Mouse (Mus musculus) gonadal fat pad, adult 2 months (tissue): ENCODE measurements around the gene Kif3b. TPM values are rescaled to one million over a fixed set of nuclear protein-coding genes. Genes with fewer than 3 reads are reported as not detected.
"Not testable (repeated sequence)": the region's sequence is repeated elsewhere in the genome, so short reads cannot be mapped to it uniquely, and the experiment has no call there.

Experiments
- DNase-seq: peaks from one replicate; pipeline ENCODE4 v3.0.0-alpha.2; 2012; ENCODE audit warnings: low read depth
- polyA plus RNA-seq: library from polyadenylated mRNA; depleted of rRNA; stranded (reverse); fragments of >200 nt; gene quantifications from 2 replicates; pipeline ENCODE4 v1.2.3, GENCODE M21; 2012; rRNA removed

Kif3b gene
- polyA plus RNA-seq, result 11.3 and 13.3 TPM in 2 replicates

DNA sequence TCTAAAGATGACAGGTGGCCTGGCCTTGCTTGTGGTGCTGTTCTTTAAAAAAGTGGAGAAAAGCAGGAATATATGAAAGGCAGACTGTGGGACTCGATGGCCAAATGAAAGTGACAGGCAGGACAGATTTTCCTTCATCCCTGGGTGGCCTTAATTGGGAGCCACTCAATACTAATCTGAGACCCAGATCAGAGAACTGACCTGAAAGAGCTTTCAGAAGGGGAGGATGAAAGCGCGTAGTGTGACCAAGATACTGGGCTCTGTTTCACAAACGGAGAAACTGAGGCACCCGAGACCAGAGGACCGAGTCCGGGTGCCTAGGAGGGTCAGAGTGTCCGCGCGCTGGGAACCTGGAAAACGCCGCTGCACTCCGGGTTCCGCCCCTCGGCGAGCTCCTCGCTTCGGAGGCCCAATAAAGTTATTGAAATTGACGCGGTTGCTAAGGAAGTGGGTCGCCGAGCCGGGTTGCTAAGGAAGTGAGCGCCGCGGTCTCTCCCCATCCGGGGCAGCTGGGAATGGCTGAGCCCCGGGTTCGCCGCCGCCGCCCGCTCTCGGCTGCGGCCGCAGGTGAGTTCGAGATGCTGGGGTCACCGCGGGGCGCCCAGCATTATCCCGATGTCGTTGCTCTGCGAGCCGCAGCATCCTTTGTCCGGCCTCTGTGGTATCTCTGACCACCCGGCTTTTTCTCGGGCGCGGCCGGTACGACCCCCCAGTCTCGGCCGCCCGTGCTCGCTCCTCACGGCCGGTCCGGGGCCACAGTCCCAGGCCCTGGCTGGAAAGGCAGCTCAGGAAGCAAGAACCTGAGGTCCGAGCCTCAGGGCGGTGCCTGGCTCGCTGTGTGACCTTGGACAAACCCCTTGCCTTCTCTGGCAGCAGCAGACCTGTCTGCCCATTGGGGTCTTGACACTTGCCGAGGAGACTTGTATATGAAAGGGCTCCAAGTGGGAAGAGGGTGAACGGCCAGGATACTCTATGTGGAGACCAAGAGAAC is at the start of gene Kif3b:
Gene Kif3b (plus strand): TSS at position 476 of the 991 bp plus-strand sequence.
- no peak for DNase-seq

- DNase-seq, result no peak
Measured at GRCm38 (mm10) chr2:153242156-153242555, 49.1 kb upstream of the Kif3b start.

DNA sequence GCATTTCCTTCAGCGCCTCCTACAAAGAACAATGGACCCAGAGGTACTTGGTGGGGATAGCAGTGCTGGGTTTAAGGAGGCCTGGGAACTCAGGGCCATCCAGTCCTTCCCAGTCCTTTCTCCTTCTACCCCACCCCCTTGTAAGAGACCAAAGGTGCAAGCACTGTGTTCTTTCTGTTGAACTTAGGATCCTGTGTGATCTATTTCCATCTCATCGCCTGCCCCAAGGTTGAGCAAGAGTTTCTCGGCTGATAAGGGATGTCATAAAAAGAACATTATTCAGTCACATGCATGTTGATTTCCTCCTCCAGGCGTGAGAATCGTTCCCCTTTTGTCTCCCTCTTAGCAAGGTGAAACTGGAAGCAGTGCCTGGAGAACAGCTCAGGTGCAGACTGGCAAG is 41.5 kb upstream of the Kif3b start:
- DNase-seq, result no peak

DNA sequence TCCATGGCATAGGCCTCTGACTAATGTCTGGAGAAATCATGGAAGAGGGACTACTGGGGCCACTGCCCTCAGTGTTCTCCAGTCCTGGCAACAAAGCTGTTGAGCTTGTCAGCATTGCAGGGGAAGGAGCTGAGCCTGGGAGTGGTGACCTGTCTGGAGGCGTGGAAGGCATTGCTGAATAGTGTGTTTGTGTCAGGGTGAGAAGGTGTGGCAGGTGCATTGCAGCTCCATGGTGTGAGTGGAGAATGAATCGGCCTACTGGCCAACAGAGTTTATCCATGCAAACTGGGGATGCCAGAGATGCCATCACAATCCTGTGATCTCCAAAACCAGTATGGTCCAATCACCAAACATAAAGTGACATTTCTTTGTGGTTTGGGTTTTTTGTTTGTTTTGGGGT is 34.6 kb upstream of the Kif3b start:
- DNase-seq, result no peak

DNA sequence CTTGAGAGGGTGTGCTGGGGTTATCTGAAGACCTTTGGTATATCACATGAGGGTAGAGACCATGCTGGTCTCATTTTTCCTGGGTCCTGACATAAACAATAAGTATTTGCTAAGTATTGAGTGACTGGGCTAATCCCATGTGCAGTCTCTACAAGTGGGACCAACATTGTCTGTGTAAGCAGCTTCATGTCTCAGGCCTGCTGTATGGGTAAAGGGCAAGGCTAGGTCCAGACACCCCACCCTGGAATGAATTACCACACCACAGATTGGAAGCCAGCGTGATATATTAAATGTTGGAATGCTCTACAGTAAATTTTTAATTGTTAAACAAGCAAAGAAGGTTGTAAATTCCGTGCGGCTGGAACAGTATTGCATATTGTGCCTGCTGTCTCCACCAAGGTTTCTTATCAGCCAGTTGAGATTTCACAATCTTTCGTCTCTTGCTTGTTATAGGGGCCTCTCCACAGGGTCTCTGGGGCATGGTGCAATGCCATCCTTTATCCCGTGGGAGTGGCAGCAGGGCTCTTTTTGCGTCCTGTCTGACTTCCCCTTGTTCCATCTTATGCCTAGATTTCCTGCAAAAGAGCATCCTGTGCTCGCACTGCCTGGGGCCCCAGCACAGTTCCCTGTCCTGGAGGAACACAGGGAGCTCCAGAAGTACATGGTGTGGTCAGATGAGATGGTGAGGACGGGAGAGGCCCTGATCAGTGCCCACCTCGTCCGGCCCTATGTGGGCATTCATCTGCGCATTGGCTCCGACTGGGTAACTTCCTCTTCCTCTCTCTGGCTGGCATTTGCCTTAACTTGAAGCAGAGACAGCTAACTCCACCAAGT is 32.0 kb upstream of the Kif3b start:
- DNase-seq, result no peak

DNA sequence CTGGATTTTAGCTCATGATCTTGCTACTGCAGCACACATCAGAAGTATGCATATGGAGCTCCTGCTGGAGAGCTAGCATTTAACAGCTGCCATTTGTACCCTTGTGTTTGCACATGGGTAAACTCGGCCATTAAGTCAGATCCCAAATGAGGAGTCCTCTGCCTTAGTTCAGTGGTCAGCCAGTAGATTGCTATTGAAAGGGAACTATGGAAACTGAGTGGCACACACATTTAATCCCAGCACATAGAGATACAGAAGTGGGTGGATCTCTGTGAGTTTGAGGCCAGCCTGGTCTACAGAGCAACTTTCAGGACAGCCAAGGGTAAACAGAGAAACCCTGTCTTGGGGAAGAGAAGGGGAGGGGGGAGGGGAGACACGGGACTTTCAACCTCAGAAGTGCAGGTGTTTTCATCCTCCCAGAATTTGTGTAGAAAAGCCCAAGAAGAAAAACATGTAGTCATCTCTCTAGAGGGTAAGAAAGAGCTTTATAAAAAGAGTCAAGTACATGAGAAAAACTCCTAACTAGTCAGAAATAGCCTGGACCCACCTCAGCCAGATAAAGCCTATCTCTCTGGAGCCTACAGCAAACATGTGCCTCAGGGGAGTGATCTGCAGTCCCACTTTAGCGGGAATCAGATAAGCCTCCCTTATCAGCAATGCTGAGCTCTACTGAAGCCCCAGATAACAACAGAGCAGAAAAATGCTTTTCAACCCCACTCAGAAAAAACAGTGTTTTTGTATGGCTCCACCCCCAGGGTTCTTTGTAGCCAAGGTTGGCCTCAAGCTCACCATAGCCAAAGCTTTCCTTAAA is 31.1 kb upstream of the Kif3b start:
- no peak for DNase-seq

DNA sequence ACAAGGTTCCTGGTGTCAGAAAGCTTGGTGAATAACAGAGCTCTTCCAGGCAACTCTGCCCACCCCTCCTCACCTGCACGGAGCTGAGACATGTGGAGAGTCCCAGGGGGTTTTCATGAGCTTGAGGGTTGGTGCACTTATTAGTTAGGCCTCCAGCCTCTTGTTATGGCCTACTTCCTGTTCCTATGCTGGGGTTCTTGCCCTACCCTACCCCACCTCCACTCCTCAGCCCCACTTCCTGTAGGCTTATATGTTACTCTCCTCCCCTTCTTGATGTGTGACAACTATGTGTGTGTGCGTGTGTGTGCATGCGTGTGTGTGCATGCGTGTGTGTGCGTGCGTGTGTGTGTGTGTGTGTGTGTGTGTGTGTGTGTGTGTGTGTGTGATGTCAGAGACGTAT is 28.2 kb upstream of the Kif3b start:
- DNase-seq, result no peak

GRCm38 (mm10) chr2:153267331-153267730 is 23.9 kb upstream of the Kif3b start:
- no peak for DNase-seq

DNA sequence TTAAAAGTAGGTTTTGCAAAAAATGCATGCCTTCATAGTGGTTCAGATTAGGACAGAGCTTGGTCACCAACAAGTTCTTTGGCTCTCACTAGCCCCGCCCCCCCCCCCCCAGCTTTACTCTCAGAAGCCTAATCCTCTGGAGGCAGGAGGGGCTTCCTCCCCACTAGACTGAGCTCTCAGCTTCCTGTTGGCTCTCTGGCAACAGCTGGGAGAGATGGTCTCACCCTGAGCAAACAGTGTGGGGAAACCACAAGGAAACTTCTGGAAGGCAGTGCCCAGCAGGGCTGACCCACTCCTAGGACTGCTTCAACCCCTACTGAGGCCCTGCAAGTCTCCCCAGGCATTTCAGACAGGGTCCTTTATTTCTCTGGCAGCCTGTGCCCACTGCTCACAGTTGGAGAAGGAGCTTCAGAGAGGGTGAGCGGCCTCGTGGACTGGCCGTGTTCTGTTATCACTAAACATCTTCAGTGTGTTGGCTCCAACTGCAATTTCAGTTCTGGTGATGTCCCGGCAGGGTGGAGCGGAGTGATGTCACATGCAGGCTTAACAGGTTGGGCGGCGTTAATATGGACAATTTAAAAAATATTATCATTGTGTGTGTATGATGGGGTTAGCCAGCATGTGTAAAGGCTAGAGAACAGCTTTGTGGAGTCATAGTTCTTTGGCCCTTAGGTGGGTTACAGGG is 20.8 kb upstream of the Kif3b start:
- not testable (repeated sequence) for DNase-seq

- DNase-seq, result not testable (repeated sequence)
Measured at GRCm38 (mm10) chr2:153274200-153274918, 16.9 kb upstream of the Kif3b start.

DNA sequence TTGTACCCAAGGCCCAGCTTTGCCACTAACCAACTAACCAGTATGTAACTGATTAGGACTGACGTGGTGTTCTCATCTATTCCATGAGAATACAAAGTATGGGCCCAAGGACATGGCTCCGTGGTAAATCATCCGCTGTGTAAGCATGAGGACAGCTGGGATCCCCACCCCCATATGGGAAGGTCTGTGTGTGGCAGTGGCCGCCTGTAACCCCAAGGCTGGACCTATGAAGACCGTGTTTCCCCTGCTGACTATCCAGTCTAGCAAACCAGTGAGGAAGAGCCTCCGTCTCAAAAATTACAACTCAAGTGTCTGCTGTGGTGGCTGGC is 16.3 kb upstream of the Kif3b start:
- DNase-seq, result no peak

- DNase-seq, result not testable (repeated sequence)
Measured at GRCm38 (mm10) chr2:153275577-153275976, 15.6 kb upstream of the Kif3b start.

GRCm38 (mm10) chr2:153276440-153276839 is 14.8 kb upstream of the Kif3b start:
- DNase-seq, result no peak

DNA sequence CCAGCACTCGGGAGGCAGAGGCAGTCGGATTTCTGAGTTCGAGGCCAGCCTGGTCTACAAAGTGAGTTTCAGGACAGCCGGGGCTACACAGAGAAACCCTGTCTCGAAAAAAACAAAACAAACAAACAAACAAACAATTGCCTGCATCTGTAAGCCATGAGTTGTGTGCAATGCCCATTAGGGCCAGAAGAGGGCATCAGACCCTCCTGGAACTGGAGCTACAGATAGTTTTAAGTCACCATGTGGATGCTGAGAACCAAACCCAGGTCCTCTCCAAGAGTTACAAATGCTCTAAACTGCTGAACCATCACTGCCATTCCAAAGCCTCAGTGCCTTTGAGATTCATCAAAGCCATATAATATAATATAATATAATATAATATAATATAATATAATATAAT is 14.4 kb upstream of the Kif3b start:
- DNase-seq, result not testable (repeated sequence)

GRCm38 (mm10) chr2:153278357-153278756 is 12.9 kb upstream of the Kif3b start:
- no peak for DNase-seq

GRCm38 (mm10) chr2:153283919-153284318 is 7.3 kb upstream of the Kif3b start:
- no peak for DNase-seq

GRCm38 (mm10) chr2:153286524-153286923 is 4.7 kb upstream of the Kif3b start:
- DNase-seq, result no peak

DNA sequence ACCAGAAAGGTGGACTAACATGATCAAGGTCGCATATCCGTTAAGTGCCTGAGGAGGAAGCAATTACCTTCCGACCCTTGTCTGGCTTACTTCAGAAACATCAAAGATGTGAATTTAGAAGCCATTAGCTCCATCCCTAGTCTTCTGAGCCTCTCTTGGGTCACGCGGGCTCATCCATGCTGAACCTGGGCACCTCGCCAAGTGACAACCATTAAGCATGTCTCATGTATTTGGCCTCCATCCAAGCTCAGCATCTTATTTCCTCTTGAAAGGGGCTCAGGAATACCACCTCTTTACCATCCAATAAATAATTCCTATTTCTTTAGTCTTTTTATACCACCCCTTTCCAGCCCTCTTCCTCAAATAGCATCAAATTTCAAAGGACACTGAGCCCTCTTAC is 3.4 kb upstream of the Kif3b start:
- no peak for DNase-seq

DNA sequence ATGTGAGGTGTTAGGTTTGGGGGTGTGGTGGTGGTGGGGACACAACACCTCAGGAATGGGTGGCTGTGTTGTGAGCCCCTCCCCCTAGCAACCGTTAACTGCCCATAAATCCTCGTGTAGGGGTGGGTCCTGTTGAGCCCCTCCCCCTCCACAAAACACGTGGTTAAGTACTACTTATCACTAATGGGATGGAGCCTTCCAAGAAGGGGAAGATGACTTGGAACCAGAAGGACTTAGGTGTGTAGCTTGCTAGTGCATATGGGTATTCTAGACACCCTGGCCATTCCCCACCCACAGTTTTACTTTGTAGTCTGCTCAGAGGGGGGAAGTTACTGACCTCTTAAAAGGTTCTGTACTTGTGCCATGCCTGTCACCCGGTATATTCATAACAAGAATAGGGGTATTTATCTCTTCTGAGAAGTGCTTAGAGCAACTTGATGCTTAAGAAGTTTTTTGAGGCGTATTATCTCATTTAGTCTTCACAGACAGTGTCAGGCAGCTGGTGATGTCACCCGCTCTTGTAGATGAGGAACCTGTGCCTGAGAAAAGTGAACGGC is 1.2 kb downstream of the Kif3b start:
- no peak for DNase-seq

DNA sequence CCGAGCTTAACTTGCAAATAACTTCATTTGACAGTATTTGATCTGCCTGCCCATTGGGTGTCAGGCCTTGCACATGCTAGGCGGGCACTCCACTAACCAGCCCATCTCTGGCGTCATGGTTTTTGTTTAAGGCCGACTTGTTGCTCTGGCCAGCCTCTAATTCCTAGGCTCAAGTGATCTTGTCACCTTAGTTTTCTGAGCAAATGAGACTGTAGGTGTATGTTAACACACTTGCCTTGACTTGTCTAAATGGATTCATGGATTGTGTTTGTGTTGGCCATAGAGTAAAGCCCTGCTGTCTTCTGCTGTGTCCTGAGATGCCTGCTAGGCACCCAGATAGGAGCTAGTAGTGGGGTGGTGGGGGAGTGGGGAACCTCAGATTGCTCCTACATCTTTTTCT is 4.0 kb downstream of the Kif3b start:
- DNase-seq, result peak; percentile 75
